Mouse (Mus musculus): ENCODE results near the gene Cyp21a1. TPM values are rescaled to one million over a fixed set of nuclear protein-coding genes. Genes with fewer than 3 reads are reported as not detected.
"Not testable (repeated sequence)": the region's sequence is repeated elsewhere in the genome, so short reads cannot be mapped to it uniquely, and the experiment has no call there.

Gene Cyp21a1
- polyA plus RNA-seq, 1 experiment from 2014 or later: not detected

DNA sequence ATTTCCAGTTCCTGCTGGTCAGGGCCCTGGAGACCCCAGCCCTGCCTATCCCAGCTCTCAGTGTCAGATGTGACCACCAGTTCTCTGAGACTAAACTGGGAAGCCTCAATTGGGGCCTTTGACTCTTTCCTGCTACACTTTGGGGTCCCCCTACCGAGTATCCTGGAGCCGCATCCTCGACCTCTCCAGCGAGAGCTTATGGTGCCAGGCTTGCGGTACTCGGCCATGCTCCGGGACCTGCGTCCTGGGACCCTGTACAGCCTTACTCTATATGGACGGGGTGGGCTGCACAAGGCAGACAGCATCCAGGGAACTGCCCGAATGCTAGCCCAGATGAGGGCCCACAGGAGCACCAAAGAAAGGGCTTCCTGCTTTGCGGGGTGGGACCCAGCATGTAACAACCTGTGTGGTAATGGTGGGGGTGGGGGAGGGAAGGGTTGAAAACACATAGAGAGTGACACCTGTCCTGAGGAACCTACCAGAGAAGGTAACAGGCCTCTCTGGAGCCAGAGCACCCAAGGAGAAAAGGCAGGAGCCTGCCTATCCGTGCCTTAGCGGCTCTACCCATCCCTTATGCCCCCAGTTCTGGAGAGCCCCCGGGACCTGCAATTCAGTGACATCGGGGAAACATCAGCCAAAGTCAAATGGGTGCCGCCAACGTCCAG is 5.4 kb downstream of the Cyp21a1 start:
- TF ChIP-seq CTCF (IDR thresholded peaks at IDR 0.05; ENCODE audit: low read depth) (no peak), EP300 (IDR thresholded peaks at IDR 0.05; ENCODE audit: low read depth) (no peak)
- Histone ChIP-seq H3K36me3 (replicated peaks; ENCODE audit: insufficient read depth, low read length) (no peaks in the 10 kb centered on the region), H3K9me3 (ENCODE audit: low read length) (no peaks in the 10 kb centered on the region), H3K4me1 (ENCODE audit: insufficient read depth) (no peaks in the 10 kb centered on the region), H3K4me2 (ENCODE audit: low read depth, low read length) (no peak overlapping the region), H3K27ac (ENCODE audit: low read depth) (no peak overlapping the region), H3K27me3 (ENCODE audit: insufficient read depth, low read length) (no peaks in the 10 kb centered on the region), H3K9ac (replicated peaks) (no peak overlapping the region), H3K4me3 (ENCODE audit: low read depth, low read length) (no peak overlapping the region)
- DNase-seq (peak; percentile 8), ATAC-seq (no peak)
- 83% methylated on average over 15 of the region's 17 CpGs for WGBS (ENCODE audit: insufficient replicate concordance)

DNA sequence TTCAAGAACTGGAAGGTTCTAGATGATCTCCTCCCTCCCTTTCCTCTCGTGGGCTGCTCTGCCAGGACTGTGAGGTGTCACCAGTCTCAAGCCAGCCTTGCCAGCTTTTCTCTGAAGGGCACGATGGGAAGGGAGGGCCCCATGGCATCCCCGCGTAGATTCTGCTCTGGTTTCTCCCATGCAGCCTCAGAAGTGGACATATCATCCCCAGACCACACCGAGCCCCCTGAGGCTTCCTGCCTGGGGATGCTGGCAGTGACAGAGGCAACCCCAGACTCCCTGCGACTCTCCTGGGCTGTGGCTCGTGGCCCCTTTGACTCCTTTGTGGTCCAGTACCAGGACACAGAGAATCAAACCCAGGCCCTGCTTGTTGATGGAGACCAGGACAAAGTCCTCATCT is 6.3 kb downstream of the Cyp21a1 start:
- DNase-seq: peak; percentile 10
- not testable (repeated sequence) for H3K9ac ChIP-seq (replicated peaks); H3K27ac ChIP-seq (ENCODE audit: low read depth); H3K36me3 ChIP-seq (replicated peaks; ENCODE audit: insufficient read depth, low read length); H3K4me3 ChIP-seq (ENCODE audit: low read depth, low read length); H3K4me1 ChIP-seq (ENCODE audit: insufficient read depth); H3K27me3 ChIP-seq (ENCODE audit: insufficient read depth, low read length); H3K4me2 ChIP-seq (ENCODE audit: low read depth, low read length); H3K9me3 ChIP-seq (ENCODE audit: low read length); ATAC-seq
- WGBS (ENCODE audit: insufficient replicate concordance): 72% methylated on average over 6 of the region's 7 CpGs

DNA sequence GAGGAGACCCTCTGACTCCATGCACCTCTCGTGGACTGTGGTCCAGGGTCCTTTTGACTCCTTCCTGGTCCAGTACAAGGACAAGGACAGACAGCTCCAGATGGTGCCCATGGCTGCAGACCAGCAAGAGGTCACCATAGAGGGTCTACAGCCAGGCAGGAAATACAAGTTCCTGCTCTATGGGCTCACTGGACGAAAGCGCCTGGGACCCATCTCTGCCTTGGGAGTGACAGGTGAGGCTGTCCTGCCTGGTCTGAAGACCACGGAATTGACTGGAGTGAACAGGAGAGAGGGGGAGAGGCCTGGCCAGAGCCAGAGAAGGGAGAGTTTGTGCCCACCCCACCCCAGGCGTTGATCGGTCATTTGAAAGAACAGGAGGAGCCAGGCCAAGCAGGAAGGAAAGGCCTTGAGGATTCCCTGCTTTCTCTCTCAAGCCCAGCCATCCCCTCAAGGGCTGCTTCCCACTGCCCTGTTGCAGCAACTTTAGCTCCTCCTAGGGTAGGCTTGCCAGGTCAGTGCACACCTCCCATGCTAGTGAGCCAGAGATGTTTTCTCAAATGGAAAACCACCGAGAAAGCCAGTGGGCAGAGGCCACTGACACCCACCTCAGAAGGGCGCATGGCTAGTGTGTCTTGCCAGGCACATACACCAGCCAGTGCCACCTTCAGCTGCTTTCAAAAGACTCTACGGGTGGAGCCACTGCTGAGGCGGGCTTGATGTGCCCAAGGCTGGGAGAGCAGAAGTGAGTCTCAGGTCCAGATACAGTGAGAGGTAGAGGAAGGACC is 7.0 kb downstream of the Cyp21a1 start:
- not testable (repeated sequence) for H3K27me3 ChIP-seq (ENCODE audit: insufficient read depth, low read length); ATAC-seq; H3K36me3 ChIP-seq (replicated peaks; ENCODE audit: insufficient read depth, low read length); H3K27ac ChIP-seq (ENCODE audit: low read depth); H3K9ac ChIP-seq (replicated peaks); H3K4me3 ChIP-seq (ENCODE audit: low read depth, low read length); H3K9me3 ChIP-seq (ENCODE audit: low read length); H3K4me2 ChIP-seq (ENCODE audit: low read depth, low read length); H3K4me1 ChIP-seq (ENCODE audit: insufficient read depth)
- peak; percentile 9 for DNase-seq
- WGBS (ENCODE audit: insufficient replicate concordance): 87% methylated on average over 10 of the region's 10 CpGs

DNA sequence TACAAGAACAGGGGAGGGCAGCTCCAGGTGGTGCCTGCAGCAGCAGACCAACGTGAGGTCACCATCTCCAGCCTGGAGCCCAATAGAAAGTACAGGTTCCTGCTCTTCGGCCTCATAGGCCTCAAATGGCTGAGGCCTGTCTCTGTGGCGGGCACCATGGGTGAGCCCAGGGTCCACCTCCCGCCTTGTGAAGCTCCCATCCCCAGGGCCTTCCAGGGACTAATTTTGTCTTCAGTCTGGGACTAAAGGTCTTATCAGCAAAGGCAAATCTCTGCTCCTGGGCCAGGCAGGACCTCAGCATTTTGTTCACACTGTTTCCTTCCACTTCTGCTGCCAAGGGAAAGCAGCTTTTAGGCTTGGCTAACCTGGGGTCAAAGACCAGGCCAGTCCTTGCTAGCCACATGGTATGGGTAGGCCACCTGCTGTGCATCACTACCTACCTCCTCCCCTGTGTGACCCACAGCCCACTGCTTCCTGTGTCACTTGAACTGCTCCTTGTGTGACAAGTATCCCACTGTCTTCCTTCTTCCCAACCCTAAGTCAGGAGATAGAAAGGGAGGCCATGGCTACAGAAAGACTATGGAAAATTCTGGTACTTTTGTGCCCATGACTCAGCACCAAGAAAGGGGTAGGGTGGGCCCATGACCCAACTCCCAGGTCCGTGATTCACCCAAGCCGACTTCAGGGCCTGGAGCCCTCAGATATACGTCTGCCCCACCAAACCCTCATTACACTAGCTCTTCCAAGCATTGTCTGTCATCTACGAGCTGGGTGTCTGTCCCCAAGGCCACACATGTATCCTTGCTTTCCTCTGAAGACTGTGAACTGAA is 7.8 kb downstream of the Cyp21a1 start:
- 79% methylated on average over 8 of the region's 8 CpGs for WGBS (ENCODE audit: insufficient replicate concordance)
- DNase-seq: no peak
- TF ChIP-seq EP300 (IDR thresholded peaks at IDR 0.05; ENCODE audit: low read depth) (no peak), CTCF (IDR thresholded peaks at IDR 0.05; ENCODE audit: low read depth) (no peak)

GRCm38 (mm10) chr17:34795633-34796032 is 8.7 kb downstream of the Cyp21a1 start:
- H3K4me1 ChIP-seq (ENCODE audit: insufficient read depth): no peaks in the 10 kb centered on the region
- DNase-seq: peak; percentile 55
- no peak overlapping the region for H3K9ac ChIP-seq (replicated peaks)
- TF ChIP-seq CTCF (IDR thresholded peaks at IDR 0.05; ENCODE audit: low read depth) (peak; percentile 60), EP300 (IDR thresholded peaks at IDR 0.05; ENCODE audit: low read depth) (no peak)
- WGBS (ENCODE audit: insufficient replicate concordance): 66% methylated on average over 9 of the region's 9 CpGs
- no peaks in the 10 kb centered on the region for H3K9me3 ChIP-seq (ENCODE audit: low read length)
- H3K36me3 ChIP-seq (replicated peaks; ENCODE audit: insufficient read depth, low read length): no peaks in the 10 kb centered on the region
- no peak overlapping the region for H3K4me2 ChIP-seq (ENCODE audit: low read depth, low read length)
- H3K27me3 ChIP-seq (ENCODE audit: insufficient read depth, low read length): no peaks in the 10 kb centered on the region
- H3K4me3 ChIP-seq (ENCODE audit: low read depth, low read length): no peak overlapping the region
- ATAC-seq: no peak
- H3K27ac ChIP-seq (ENCODE audit: low read depth): no peak overlapping the region

More for the DNA sequence above, 7.8 kb downstream of the Cyp21a1 start:
- Histone ChIP-seq H3K36me3 (replicated peaks; ENCODE audit: insufficient read depth, low read length) (no peaks in the 10 kb centered on the region), H3K4me2 (ENCODE audit: low read depth, low read length) (no peak overlapping the region), H3K27me3 (ENCODE audit: insufficient read depth, low read length) (no peaks in the 10 kb centered on the region), H3K9ac (replicated peaks) (no peak overlapping the region), H3K4me3 (ENCODE audit: low read depth, low read length) (no peak overlapping the region), H3K9me3 (ENCODE audit: low read length) (no peaks in the 10 kb centered on the region), H3K4me1 (ENCODE audit: insufficient read depth) (no peaks in the 10 kb centered on the region), H3K27ac (ENCODE audit: low read depth) (no peak overlapping the region)
- no peak for ATAC-seq

DNA sequence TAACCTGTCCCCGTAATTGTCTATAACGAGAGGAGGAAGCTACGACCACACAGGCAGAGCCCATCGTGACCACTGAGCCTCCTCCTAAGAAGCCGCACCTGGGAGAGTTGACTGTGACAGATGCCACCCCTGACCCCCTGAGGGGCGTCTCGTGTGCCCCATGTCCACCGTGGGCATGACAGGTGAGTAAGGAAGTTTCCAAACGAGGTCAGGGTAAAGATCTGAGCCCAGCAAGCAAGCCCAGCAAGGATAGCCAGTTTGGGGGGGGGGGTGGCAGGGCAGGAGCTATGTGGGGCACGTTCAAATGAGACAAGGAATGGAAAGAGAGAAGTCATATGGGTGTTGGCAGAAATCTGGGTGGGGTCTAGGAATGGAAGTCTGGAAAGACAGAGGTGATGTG is 9.3 kb downstream of the Cyp21a1 start:
- Histone ChIP-seq H3K4me3 (ENCODE audit: low read depth, low read length) (no peak overlapping the region), H3K9ac (replicated peaks) (no peak overlapping the region), H3K9me3 (ENCODE audit: low read length) (no peaks in the 10 kb centered on the region), H3K4me1 (ENCODE audit: insufficient read depth) (no peaks in the 10 kb centered on the region), H3K36me3 (replicated peaks; ENCODE audit: insufficient read depth, low read length) (no peaks in the 10 kb centered on the region), H3K27ac (ENCODE audit: low read depth) (no peak overlapping the region), H3K4me2 (ENCODE audit: low read depth, low read length) (no peak overlapping the region), H3K27me3 (ENCODE audit: insufficient read depth, low read length) (no peaks in the 10 kb centered on the region)
- no peak for DNase-seq
- no peak for TF ChIP-seq CTCF (IDR thresholded peaks at IDR 0.05; ENCODE audit: low read depth)
- TF ChIP-seq EP300 (IDR thresholded peaks at IDR 0.05; ENCODE audit: low read depth): no peak
- 75% methylated on average over 10 of the region's 10 CpGs for WGBS (ENCODE audit: insufficient replicate concordance)
- ATAC-seq: no peak

Data from liver, postnatal 0 days (tissue).